Mouse (Mus musculus) Muller cell, postnatal 12 days (primary cell): ENCODE data around the gene Gm26965.
A peak's percentile ranks its signal among the peaks of the same experiment; 100 is the strongest.
"Not testable (repeated sequence)": the region's sequence is repeated elsewhere in the genome, so short reads cannot be mapped to it uniquely, and the experiment has no call there.

ENCODE experiments used
- DNase-seq: peaks from one replicate; pipeline ENCODE4 v3.0.0-alpha.2; 2015; ENCODE audit errors: inconsistent ontology term

Gm26965 gene

GRCm38 (mm10) chr13:67525753-67526410 lies at the start of gene Gm26965, which contains the start of gene Zfp87:
TSS of gene Gm26965 (minus strand) at chr13:67526151.
TSS of gene Zfp87 (minus strand) at chr13:67526177.
- peak; percentile 93 for DNase-seq

GRCm38 (mm10) chr13:67572591-67573189 lies 46.7 kb upstream of the Gm26965 start:
- peak; percentile 88 for DNase-seq

GRCm38 (mm10) chr13:67553730-67554129 lies 27.8 kb upstream of the Gm26965 start, which contains the start of gene Zfp748:
TSS of gene Zfp748 (minus strand) at chr13:67553830.
- no peak for DNase-seq

- DNase-seq, result peak; percentile 87
Observed at GRCm38 (mm10) chr13:67552505-67553346, 26.8 kb upstream of the Gm26965 start.

DNA sequence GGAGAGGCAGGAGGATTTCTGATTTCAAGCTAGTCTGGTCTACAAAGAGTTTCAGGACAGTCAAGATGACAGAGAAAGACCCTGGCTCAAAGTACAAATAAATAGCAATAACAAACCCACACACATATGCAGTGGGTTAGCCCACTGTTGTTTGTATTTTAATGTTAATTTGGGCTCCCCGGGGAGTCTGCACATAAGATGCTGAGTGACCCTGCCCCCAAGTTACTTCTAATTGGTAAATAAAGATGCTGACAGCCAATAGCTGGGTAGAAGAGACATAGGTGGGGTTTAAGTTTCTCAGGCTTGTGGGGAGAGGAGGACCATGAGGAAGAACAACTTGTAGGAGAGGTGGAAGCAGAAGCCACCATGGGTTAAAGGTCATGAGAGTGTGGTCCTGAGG lies 20.0 kb upstream of the Gm26965 start:
- no peak for DNase-seq

DNA sequence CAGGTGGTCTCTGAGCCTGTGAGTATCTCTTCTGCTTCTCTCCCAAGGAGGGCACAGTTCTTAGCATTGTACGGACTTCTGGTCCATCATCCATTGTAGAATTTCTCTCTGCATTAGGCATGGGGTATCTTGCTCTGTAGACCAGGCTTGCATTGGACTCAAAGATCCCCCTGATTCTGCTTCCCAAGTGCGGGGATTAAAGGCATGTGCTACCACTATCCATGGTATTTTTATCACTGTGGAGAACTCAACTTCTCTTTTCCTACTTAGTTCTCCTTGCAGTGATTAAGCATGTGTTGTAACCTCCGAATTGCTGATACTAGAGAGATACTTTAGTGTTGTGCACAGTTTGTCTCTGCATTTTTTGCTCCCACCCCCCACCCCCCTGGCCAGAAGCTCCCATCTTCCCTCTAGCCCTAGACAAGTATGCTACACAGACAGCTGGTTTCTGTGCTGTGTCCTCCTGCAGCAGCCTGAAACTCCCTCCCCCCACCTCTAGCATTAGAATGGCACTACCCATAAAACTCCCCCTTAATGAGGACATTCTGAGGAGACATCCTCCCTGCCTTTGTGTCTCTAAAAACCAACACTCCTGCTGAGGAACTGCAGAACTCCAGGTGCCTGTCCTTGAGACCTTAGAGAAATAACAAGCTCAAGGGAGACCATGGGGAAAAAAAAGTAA lies 1.2 kb upstream of the Gm26965 start:
- no peak for DNase-seq

DNA sequence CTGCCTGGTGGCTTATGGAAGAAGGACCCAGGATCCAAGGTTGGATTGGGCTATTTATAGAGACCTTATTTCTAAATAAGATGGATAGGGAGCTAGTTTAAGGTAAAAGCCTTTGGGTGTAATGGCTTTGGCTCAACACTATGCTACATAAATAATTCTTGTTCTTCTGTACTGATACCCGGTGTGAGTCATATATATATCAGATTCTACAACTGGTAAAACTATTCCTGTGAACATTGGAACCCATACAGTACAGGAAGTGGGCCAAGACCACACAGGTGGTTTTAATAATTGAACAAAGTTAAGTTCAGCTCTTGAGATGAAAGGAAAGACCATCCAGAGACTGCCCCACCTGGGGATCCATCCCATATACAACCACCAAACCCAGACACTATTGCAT lies 25.0 kb downstream of the Gm26965 start:
- no peak for DNase-seq

GRCm38 (mm10) chr13:67500084-67500719 lies 25.7 kb downstream of the Gm26965 start, which contains the start of gene Zfp58:
TSS of gene Zfp58 (minus strand) at chr13:67500555.
- DNase-seq, result peak; percentile 84

- DNase-seq, result no peak
Observed at GRCm38 (mm10) chr13:67495631-67496030, 30.3 kb downstream of the Gm26965 start.

DNA sequence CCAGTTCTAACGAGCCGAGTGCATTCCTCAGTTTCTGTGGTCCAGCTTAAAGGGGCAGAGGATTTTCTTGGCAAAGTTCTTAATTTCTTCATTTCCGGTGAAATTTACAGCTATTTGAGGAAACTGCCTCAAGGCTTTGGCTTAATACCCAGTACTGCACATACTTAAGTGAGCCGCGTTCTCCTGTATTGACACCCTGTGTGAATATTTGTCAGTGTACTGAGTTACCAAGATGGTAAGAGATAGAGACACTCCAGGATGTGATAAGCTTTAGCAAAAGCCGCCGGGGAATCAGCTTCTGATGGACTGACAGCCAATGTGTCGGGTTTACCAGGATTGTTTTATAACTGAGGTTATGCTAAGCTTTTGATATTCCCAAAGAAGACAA lies 41.5 kb downstream of the Gm26965 start:
- DNase-seq, result no peak

GRCm38 (mm10) chr13:67483625-67484423 lies 42.1 kb downstream of the Gm26965 start, which contains the start of gene Zfp874b:
TSS of gene Zfp874b (minus strand) at chr13:67484258.
- peak; percentile 80 for DNase-seq

- no peak for DNase-seq
Observed at GRCm38 (mm10) chr13:67481528-67481927, 44.4 kb downstream of the Gm26965 start.

GRCm38 (mm10) chr13:67469274-67469673 lies 56.7 kb downstream of the Gm26965 start:
- no peak for DNase-seq

- not testable (repeated sequence) for DNase-seq
Observed at GRCm38 (mm10) chr13:67463506-67464185, 62.3 kb downstream of the Gm26965 start.

DNA sequence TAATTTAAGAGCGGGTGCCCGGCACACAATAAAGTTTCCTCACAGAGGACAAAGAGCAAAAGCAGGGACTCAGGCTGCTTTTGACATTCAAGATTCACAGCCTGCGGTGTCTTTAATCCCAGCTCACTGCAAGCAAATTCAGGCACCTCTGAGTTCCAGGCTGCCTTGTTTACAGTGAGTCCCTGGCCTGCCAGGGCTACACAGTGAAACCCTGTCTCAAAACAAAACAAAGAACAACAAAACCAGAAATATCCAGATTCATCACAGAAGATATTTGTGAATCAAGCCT lies 74.0 kb downstream of the Gm26965 start:
- no peak for DNase-seq

DNA sequence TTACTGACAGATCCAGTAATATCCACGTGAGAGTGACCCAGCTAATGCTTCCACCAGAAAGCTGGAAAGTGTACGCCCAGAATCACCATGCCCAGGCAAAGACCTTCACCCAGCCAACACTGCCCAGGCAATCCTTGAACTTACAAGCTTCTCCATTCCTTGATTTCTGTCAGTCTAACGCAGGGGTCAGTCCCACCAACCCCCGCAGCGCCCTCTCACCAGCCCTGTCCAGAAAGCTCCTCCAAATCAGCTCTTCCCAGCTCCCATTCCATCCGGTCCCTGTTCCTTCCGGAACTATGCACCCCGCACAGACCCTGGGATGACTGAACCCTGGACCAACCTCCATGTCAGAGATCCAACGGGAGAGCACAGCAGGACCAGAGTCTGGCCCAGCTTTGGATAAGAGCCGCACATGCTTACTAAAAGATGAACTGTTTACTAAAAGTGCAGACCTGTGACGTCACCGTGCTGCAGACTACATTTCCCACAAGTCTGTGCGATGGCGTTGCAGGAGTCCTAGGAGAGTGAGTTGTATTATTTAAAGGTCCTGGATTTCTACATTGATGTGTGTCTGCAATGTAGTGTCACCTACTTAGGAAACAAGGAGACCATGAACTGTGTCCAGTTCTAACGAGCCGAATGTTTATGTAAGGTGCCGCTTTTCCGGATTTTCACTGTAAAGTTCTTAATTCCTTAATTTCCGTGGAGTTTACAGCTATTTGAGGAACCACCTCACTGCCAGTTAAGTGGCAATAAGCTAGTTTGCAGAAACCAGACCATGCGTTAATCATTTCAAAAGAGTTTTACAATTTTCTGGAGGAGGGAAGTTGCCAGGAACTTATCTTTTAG lies 74.6 kb downstream of the Gm26965 start, which contains the start of gene Zfp874a:
Zfp874a (minus strand) TSS at position 453 of the 849 bp plus-strand sequence.
- peak; percentile 83 for DNase-seq
